Mouse (Mus musculus) lung, postnatal 14 days (tissue): ENCODE measurements around the gene Ppm1m.

Experiments used
- DNase-seq: peaks from one replicate; pipeline ENCODE4 v3.0.0; 2021

The Ppm1m gene

GRCm38 (mm10) chr9:106216971-106217370 is 17.4 kb upstream of the Ppm1m start:
- no peak for DNase-seq

GRCm38 (mm10) chr9:106215341-106216125 is 16.0 kb upstream of the Ppm1m start:
- DNase-seq, result no peak

GRCm38 (mm10) chr9:106212594-106212981 is 13.0 kb upstream of the Ppm1m start:
- DNase-seq, result no peak

GRCm38 (mm10) chr9:106211680-106212593 is 12.4 kb upstream of the Ppm1m start:
- peak; percentile 92 for DNase-seq

GRCm38 (mm10) chr9:106210853-106211609 is 11.5 kb upstream of the Ppm1m start:
- no peak for DNase-seq

GRCm38 (mm10) chr9:106209954-106210353 is 10.4 kb upstream of the Ppm1m start:
- DNase-seq, result no peak

- no peak for DNase-seq
Measured at GRCm38 (mm10) chr9:106208181-106208580, 8.6 kb upstream of the Ppm1m start.

- DNase-seq, result no peak
Measured at GRCm38 (mm10) chr9:106206515-106206914, 7.0 kb upstream of the Ppm1m start.

- no peak for DNase-seq
Measured at GRCm38 (mm10) chr9:106205713-106206290, 6.3 kb upstream of the Ppm1m start.

- peak; percentile 30 for DNase-seq
Measured at GRCm38 (mm10) chr9:106203990-106204851, 4.7 kb upstream of the Ppm1m start.

- peak; percentile 89 for DNase-seq
Measured at GRCm38 (mm10) chr9:106202819-106203636, 3.5 kb upstream of the Ppm1m start, which contains the start of gene Twf2. Gene Twf2, plus strand, starts transcription at chr9:106203108.

- DNase-seq, result no peak
Measured at GRCm38 (mm10) chr9:106201895-106202294, 2.3 kb upstream of the Ppm1m start.

GRCm38 (mm10) chr9:106198962-106199458 is 536 bp downstream of the Ppm1m start:
- DNase-seq, result peak; percentile 87

GRCm38 (mm10) chr9:106197732-106198131 is 1.8 kb downstream of the Ppm1m start:
- no peak for DNase-seq

GRCm38 (mm10) chr9:106197081-106197713 is 2.3 kb downstream of the Ppm1m start:
- no peak for DNase-seq

- no peak for DNase-seq
Measured at GRCm38 (mm10) chr9:106195693-106196092, 3.9 kb downstream of the Ppm1m start.

GRCm38 (mm10) chr9:106193930-106194807 is 5.4 kb downstream of the Ppm1m start:
- no peak for DNase-seq

GRCm38 (mm10) chr9:106192998-106193397 is 6.5 kb downstream of the Ppm1m start:
- no peak for DNase-seq

- no peak for DNase-seq
Measured at GRCm38 (mm10) chr9:106192024-106192423, 7.5 kb downstream of the Ppm1m start.
